Mouse (Mus musculus) CH12.LX (cell line): ENCODE results near the gene Dennd5a.

Experiments
- CTCF ChIP-seq, 2 experiments: IDR thresholded peaks in 1 of 2; conservative IDR thresholded peaks in 1 of 2; 2 replicates each; pipeline ENCODE4 v1.5.1; 2011 to 2012; ENCODE audit warnings: low read depth in 2 of 2, low read length in 2 of 2, improper control_type of control experiment in 1 of 2, inconsistent platforms in 1 of 2, mild to moderate bottlenecking in 1 of 2, moderate library complexity in 1 of 2
- ELF1 ChIP-seq: IDR thresholded peaks from 2 replicates; pipeline ENCODE4 v1.6.1; 2014; ENCODE audit warnings: low read depth, mild to moderate bottlenecking, inconsistent platforms, low read length, improper control_type of control experiment
- JUND ChIP-seq: conservative IDR thresholded peaks from 2 replicates; pipeline ENCODE4 v1.6.1; 2011; ENCODE audit warnings: low read depth, low read length, improper control_type of control experiment
- MEF2A ChIP-seq: IDR thresholded peaks from 2 replicates; pipeline ENCODE4 v1.6.1; 2014; ENCODE audit warnings: low read depth, mild to moderate bottlenecking, inconsistent platforms, low read length, improper control_type of control experiment, borderline replicate concordance
- TBP ChIP-seq: conservative IDR thresholded peaks from 2 replicates; pipeline ENCODE4 v1.6.1; 2011; ENCODE audit warnings: low read depth, low read length, improper control_type of control experiment
- USF2 ChIP-seq: conservative IDR thresholded peaks from 2 replicates; pipeline ENCODE4 v1.6.1; 2011; ENCODE audit warnings: low read depth, low read length, improper control_type of control experiment
- ZMIZ1 ChIP-seq: IDR thresholded peaks from 2 replicates; pipeline ENCODE4 v1.6.1; 2012; ENCODE audit warnings: low read depth, mild to moderate bottlenecking, inconsistent platforms, low read length, improper control_type of control experiment

DNA sequence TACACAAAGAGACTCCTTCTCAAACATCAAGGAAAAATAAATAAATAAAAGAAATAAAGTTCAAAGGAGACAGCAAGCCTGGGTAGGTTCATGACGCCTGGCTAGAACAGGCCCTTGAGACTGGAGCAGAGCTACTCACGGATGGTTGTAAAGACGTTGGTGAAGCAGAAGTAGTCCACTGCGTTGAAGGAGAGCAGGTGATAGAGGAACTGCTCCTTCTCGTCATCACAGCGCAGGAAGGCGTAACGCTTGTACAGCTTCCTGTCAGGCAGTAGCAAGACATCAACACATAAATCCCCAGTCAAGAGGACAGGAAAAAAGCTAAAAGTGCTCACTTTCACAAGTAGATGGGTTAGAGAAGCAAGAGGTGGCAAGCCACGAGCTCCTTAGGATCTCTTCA, 59.3 kb downstream of the Dennd5a start:
- no peak for TF ChIP-seq TBP
- no peak for TF ChIP-seq CTCF (conservative IDR thresholded peaks at IDR 0.05 in 1 of 2, IDR thresholded peaks at IDR 0.05 in 1 of 2; ENCODE audit: low read depth in 2 of 2, low read length in 2 of 2)
- no peak for TF ChIP-seq ELF1
- TF ChIP-seq ZMIZ1: no peak
- no peak for TF ChIP-seq USF2
- TF ChIP-seq JUND: no peak
- TF ChIP-seq MEF2A: no peak
